Mouse (Mus musculus) G1E (cell line): Measurements from ENCODE around the gene Kcnh7.

Source experiments
- CTCF ChIP-seq: IDR thresholded peaks from 2 replicates; pipeline ENCODE4 v1.5.1; 2012; ENCODE audit warnings: low read depth, low read length, inconsistent platforms, mixed read lengths
- GATA1 ChIP-seq: IDR thresholded peaks from 2 replicates; pipeline ENCODE4 v1.6.1; 2012; ENCODE audit warnings: borderline replicate concordance, low read length, inconsistent platforms, mixed read lengths

- TF ChIP-seq CTCF: no peak
- TF ChIP-seq GATA1: no peak
These were observed 349.8 kb downstream of the Kcnh7 start for GRCm38 (mm10) chr2:62834261-62834660.
